17 mouse cellular contexts compared by ENCODE assay signal in the genomic region with DNA sequence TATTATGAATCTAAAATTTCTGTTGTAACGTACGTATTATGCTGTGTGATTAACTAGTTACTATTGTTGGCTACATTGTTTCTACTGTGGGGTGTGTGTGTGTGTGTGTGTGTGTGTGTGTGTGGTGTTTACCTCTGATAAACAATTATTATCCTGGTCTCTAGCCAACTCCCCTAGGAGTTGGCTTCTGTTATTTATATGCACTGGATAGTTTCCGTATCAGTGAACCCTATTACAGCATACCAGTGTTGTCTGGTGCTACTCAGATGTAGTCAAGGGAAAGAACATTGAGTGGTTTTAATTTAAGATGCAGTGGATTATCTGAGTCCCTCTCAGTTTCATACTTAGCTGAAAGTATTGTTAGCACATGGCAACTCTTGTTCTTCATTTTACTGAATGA.
DNase-seq lines count a peak whose midpoint lies in the region; ATAC-seq and TF ChIP-seq lines count a peak whose summit lies in the region.
"Had no signal": no experiment of that assay in that cellular context is flagged by ENCODE, and none has a peak within 500 bp of the region (broad histone marks: within the 10 kb centered on the region; RNA-seq: fewer than 3 reads in every experiment).

No protein-coding gene starts in this region.

- H3K27me3 ChIP-seq in limb, embryonic 14.5 days (ENCODE audit: control insufficient read depth, insufficient read depth, low read length) = no peaks in the 10 kb centered on the region
- H3K27me3 ChIP-seq in limb, embryonic 10.5 days (ENCODE audit: low read depth, poor library complexity, severe bottlenecking) = no peaks in the 10 kb centered on the region
- H3K27me3 ChIP-seq in forebrain, embryonic 14.5 days (replicated peaks; ENCODE audit: control insufficient read depth, insufficient read depth, low read length) = no peaks in the 10 kb centered on the region
- no peaks in the 10 kb centered on the region for H3K27me3 ChIP-seq in midbrain, postnatal 0 days (ENCODE audit: insufficient read depth, low read length)
- H3K27me3 ChIP-seq: liver, embryonic 12.5 days; neural tube, embryonic 12.5 days had no signal

- H3K4me2 ChIP-seq in limb, embryonic 14.5 days (replicated peaks; ENCODE audit: low read depth, low read length, severe bottlenecking) = no peak overlapping the region
- H3K4me2 ChIP-seq in forebrain, embryonic 14.5 days (ENCODE audit: low read length) = no peak overlapping the region
- no peak overlapping the region for H3K4me2 ChIP-seq in midbrain, postnatal 0 days (ENCODE audit: low read depth, low read length, poor library complexity, severe bottlenecking)
- H3K4me2 ChIP-seq: liver, embryonic 12.5 days; neural tube, embryonic 12.5 days had no signal

- H3K27ac ChIP-seq in limb, embryonic 14.5 days (replicated peaks; ENCODE audit: low read depth, low read length) = no peak overlapping the region
- no peak overlapping the region for H3K27ac ChIP-seq in limb, embryonic 10.5 days
- no peak overlapping the region for H3K27ac ChIP-seq in forebrain, embryonic 14.5 days (ENCODE audit: low read depth, low read length)
- H3K27ac ChIP-seq in midbrain, postnatal 0 days (ENCODE audit: low read depth, low read length) = no peak overlapping the region
- H3K27ac ChIP-seq: liver, embryonic 12.5 days; neural tube, embryonic 12.5 days; stomach, postnatal 0 days had no signal

- no peaks in the 10 kb centered on the region for H3K36me3 ChIP-seq in limb, embryonic 14.5 days (ENCODE audit: control insufficient read depth, insufficient read depth, low read length)
- no peaks in the 10 kb centered on the region for H3K36me3 ChIP-seq in limb, embryonic 10.5 days
- H3K36me3 ChIP-seq in forebrain, embryonic 14.5 days (ENCODE audit: control insufficient read depth, insufficient read depth, low read length) = no peaks in the 10 kb centered on the region
- no peaks in the 10 kb centered on the region for H3K36me3 ChIP-seq in midbrain, postnatal 0 days (ENCODE audit: insufficient read depth, low read length)
- H3K36me3 ChIP-seq: liver, embryonic 12.5 days; neural tube, embryonic 12.5 days had no signal

- no peak for ATAC-seq in limb, embryonic 14.5 days (ENCODE audit: low FRiP score, low read depth)
- peak; percentile 69 for ATAC-seq in forebrain, embryonic 14.5 days
- ATAC-seq in midbrain, postnatal 0 days (ENCODE audit: low FRiP score) = no peak
- ATAC-seq: liver, embryonic 12.5 days; lung, postnatal 0 days had no signal

- H3K4me3 ChIP-seq in limb, embryonic 14.5 days (replicated peaks; ENCODE audit: low read length) = no peak overlapping the region
- H3K4me3 ChIP-seq in limb, embryonic 10.5 days = no peak overlapping the region
- H3K4me3 ChIP-seq in forebrain, embryonic 14.5 days (ENCODE audit: low read depth, low read length) = no peak overlapping the region
- H3K4me3 ChIP-seq in midbrain, postnatal 0 days (ENCODE audit: low read depth, low read length) = no peak overlapping the region
- H3K4me3 ChIP-seq: liver, embryonic 12.5 days; neural tube, embryonic 12.5 days had no signal

- 59% methylated on average over 3 of the region's 3 CpGs for WGBS in limb, embryonic 14.5 days
- 95% methylated on average over 3 of the region's 3 CpGs for WGBS in limb, embryonic 10.5 days
- WGBS in forebrain, embryonic 14.5 days = 48% methylated on average over 3 of the region's 3 CpGs
- 79% methylated on average over 3 of the region's 3 CpGs for WGBS in midbrain, postnatal 0 days

- TF ChIP-seq CTCF in midbrain, postnatal 0 days (IDR thresholded peaks at IDR 0.05) = no peak

- H3K9me3 ChIP-seq in limb, embryonic 14.5 days (ENCODE audit: control insufficient read depth, low read length) = no peaks in the 10 kb centered on the region
- H3K9me3 ChIP-seq in limb, embryonic 10.5 days (replicated peaks) = no peaks in the 10 kb centered on the region
- no peaks in the 10 kb centered on the region for H3K9me3 ChIP-seq in forebrain, embryonic 14.5 days (replicated peaks; ENCODE audit: control insufficient read depth, low read length)
- H3K9me3 ChIP-seq in midbrain, postnatal 0 days (ENCODE audit: low read length) = no peaks in the 10 kb centered on the region
- H3K9me3 ChIP-seq: liver, embryonic 12.5 days; neural tube, embryonic 12.5 days had no signal

- 0 out of 2 replicates have a peak, but pooled peaks cover 3% of the 10 kb centered on the region for H3K4me1 ChIP-seq in limb, embryonic 14.5 days (ENCODE audit: control insufficient read depth, insufficient read depth, low read length)
- no peaks in the 10 kb centered on the region for H3K4me1 ChIP-seq in limb, embryonic 10.5 days
- no peaks in the 10 kb centered on the region for H3K4me1 ChIP-seq in forebrain, embryonic 14.5 days (ENCODE audit: control insufficient read depth, insufficient read depth, low read length)
- no peaks in the 10 kb centered on the region for H3K4me1 ChIP-seq in midbrain, postnatal 0 days (ENCODE audit: insufficient read depth, low read length)
- H3K4me1 ChIP-seq: liver, embryonic 12.5 days; neural tube, embryonic 12.5 days had no signal

- no peak for TF ChIP-seq POLR2A in limb, embryonic 14.5 days (IDR thresholded peaks at IDR 0.05; ENCODE audit: borderline replicate concordance, extremely low read depth, insufficient read depth, insufficient read length)

- peak; percentile 3 for DNase-seq in heart, adult 8-10 months (ENCODE audit: low spot score)
- no peak for DNase-seq in heart, adult 11 months
- peak; percentile 5 for DNase-seq in limb, embryonic 14.5 days (ENCODE audit: low spot score)
- no peak for DNase-seq in limb, embryonic 10.5 days (ENCODE audit: low spot score)
- peak; percentile 72 for DNase-seq in forebrain, embryonic 14.5 days (ENCODE audit: low spot score)
- DNase-seq in midbrain, postnatal 0 days (ENCODE audit: low spot score) = peak; percentile 78
- no peak for DNase-seq in adrenal gland, postnatal 25 days
- no peak for DNase-seq in gastrocnemius, postnatal 4 days (ENCODE audit: low spot score in 2 of 2)
- DNase-seq: adrenal gland, postnatal 36 days; embryo, embryonic 11 days; kidney, adult 9 months; spleen, adult 18-20 months; thymus, postnatal 25 days had no signal

- H3K9ac ChIP-seq in limb, embryonic 14.5 days (ENCODE audit: low read depth, low read length, severe bottlenecking) = no peak overlapping the region
- no peak overlapping the region for H3K9ac ChIP-seq in forebrain, embryonic 14.5 days (ENCODE audit: low read length)
- H3K9ac ChIP-seq in midbrain, postnatal 0 days (replicated peaks; ENCODE audit: low read length, poor library complexity, severe bottlenecking) = no peak overlapping the region
- H3K9ac ChIP-seq: liver, embryonic 12.5 days; neural tube, embryonic 12.5 days had no signal

Comparison
In these comparisons a context has a peak if more than half of its experiments do, and no peak if none do; other contexts are left out.
1. DNase-seq: peak in heart, adult 8-10 months (single experiment), limb, embryonic 14.5 days (single experiment), forebrain, embryonic 14.5 days (single experiment) and midbrain, postnatal 0 days (single experiment); none in heart, adult 11 months (single experiment), limb, embryonic 10.5 days (single experiment), adrenal gland, postnatal 25 days (single experiment) and gastrocnemius, postnatal 4 days (0 of 2).